Mouse (Mus musculus) E14TG2a.4 (cell line): Measurements from ENCODE around the gene Tnfrsf11a.

Experiments used
- H3K27me3 ChIP-seq: 2 replicates; pipeline ENCODE4 v1.6.1; 2014; ENCODE audit warnings: low read length, control low read depth; ENCODE audit not compliant: insufficient read depth
- H3K36me3 ChIP-seq: 2 replicates; pipeline ENCODE4 v1.6.1; 2014; ENCODE audit warnings: low read length, control low read depth; ENCODE audit not compliant: insufficient read depth
- H3K4me1 ChIP-seq: replicated peaks from 2 replicates; pipeline ENCODE4 v1.6.1; 2014; ENCODE audit warnings: low read depth, low read length, control low read depth
- H3K4me3 ChIP-seq: replicated peaks from 2 replicates; pipeline ENCODE4 v1.5.1; 2014; ENCODE audit warnings: mild to moderate bottlenecking, low read length
- H3K9me3 ChIP-seq: 2 replicates; pipeline ENCODE4 v1.6.1; 2014; ENCODE audit warnings: low read length, control low read depth
- CTCF ChIP-seq: conservative IDR thresholded peaks from 2 replicates; pipeline ENCODE4 v1.5.1; 2014; ENCODE audit warnings: low read length
- NANOG ChIP-seq: IDR thresholded peaks from 2 replicates; pipeline ENCODE4 v1.6.1; 2014; ENCODE audit warnings: borderline replicate concordance, low read length, mixed read lengths
- POU5F1 ChIP-seq: IDR thresholded peaks from 2 replicates; pipeline ENCODE4 v1.6.1; 2014; ENCODE audit warnings: low read length, borderline replicate concordance

The Tnfrsf11a gene

DNA sequence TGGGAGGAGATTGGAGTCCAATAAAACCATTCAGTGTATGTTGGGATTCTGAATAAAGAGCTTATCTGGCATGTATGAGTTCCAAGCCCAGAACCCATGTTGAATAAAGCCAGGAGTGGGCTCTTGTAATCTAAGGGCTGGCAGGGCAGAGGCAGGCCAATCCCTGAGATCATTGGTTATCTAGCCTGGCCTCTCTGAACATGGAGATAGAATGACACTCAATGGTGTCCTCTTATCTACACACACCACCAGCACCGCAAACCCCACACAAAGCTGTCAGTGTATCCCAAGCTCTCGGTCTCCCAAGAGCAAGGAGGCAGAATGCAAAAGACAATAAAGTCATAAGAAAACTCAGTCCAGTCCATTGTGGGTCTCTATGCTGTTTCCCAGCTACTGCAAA lies 70.8 kb downstream of the Tnfrsf11a start:
- Histone ChIP-seq H3K36me3 (no peaks in the 10 kb centered on the region), H3K27me3 (no peaks in the 10 kb centered on the region), H3K4me3 (no peak overlapping the region), H3K9me3 (no peaks in the 10 kb centered on the region), H3K4me1 (no peaks in the 10 kb centered on the region)
- no peak for TF ChIP-seq POU5F1
- TF ChIP-seq CTCF: no peak
- TF ChIP-seq NANOG: no peak

DNA sequence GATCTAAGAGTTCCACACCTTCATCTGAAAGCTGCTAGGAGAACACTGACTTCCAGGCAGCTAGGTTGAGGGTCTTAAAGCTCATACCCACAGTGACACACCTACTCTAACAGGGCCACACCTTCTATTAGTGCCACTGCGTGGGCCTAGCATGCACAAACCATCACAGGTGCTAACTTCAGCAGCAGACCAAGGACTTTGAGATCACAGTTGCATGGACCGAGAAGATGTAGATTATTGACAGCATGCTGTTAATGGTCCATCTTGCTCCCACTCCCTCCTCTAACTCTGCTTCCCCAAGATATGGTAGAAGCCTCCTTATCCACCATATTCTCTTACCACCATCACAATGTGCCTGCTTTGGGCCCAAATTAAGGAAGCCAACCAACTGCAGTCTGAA lies 79.2 kb downstream of the Tnfrsf11a start:
- Histone ChIP-seq H3K4me3 (no peak overlapping the region), H3K4me1 (no peaks in the 10 kb centered on the region), H3K27me3 (no peaks in the 10 kb centered on the region), H3K36me3 (no peaks in the 10 kb centered on the region), H3K9me3 (no peaks in the 10 kb centered on the region)
- no peak for TF ChIP-seq POU5F1
- TF ChIP-seq NANOG: no peak
- TF ChIP-seq CTCF: no peak

DNA sequence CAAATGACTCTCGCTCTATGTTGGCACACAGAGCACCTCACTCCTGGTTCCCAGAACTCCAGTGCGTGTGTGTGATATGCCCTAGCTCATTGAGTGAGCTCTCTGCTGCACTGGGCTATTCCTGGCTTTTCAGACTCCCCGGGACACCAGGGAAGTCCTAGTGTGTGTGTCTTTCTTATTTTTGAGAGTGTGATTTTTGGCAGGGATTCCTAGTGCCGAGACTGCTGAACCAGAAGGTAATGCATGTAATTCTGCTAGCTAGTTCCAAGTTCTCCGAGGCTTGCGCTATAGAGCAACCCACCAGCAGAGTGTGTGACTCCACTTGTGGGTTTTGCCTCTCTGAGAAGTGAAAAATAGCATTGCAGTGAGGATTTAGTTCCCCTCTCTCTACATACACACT lies 96.1 kb downstream of the Tnfrsf11a start:
- Histone ChIP-seq H3K4me3 (no peak overlapping the region), H3K36me3 (no peaks in the 10 kb centered on the region), H3K9me3 (no peaks in the 10 kb centered on the region), H3K4me1 (peaks cover 8% of the 10 kb centered on the region; the same call in 1 of the 2 replicates), H3K27me3 (peaks cover 12% of the 10 kb centered on the region)
- TF ChIP-seq POU5F1: no peak
- TF ChIP-seq NANOG: no peak
- TF ChIP-seq CTCF: no peak

DNA sequence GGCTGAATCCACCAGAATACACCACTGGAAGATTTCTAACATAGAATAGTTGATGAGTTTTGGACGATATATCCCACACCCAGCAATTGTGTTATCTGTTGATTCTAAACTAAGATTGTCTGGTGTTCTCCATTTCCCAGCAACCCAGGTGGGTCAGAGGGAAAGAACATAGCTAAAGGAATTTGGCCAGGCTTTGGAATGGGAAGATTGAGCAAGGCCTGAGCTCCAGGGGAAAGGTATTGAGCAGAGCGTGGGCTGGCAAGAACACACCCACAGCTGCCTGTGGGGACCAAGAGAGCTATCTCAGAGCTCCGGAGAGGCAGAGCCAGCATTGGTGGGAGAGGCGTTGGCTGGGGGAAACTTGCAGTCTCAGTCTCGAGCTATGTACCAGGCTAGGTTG lies 97.3 kb downstream of the Tnfrsf11a start:
- no peaks in the 10 kb centered on the region for H3K9me3 ChIP-seq
- TF ChIP-seq NANOG (no peak), CTCF (no peak), POU5F1 (no peak)
- H3K27me3 ChIP-seq: peaks cover 12% of the 10 kb centered on the region
- no peak overlapping the region for H3K4me3 ChIP-seq
- H3K36me3 ChIP-seq: no peaks in the 10 kb centered on the region
- H3K4me1 ChIP-seq: peaks cover 8% of the 10 kb centered on the region; the same call in 1 of the 2 replicates

DNA sequence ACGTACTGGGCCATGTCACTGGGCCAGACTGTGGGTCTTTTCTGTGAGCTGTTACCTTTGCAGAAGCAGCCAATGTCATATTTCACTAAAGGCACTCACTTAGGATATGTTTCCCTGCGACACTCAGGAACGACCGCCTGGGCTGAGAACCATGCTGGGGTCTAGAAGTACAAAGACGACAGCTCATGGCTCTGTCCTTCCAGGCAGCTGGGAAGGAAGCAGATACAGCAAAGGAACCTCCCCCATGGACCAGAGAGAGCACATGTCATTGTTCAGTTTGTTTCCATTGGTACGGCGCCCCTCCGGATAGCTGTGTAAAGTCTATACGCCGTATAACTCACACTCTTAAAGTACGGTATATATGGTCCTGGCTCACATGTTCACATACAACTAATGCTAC lies 97.9 kb downstream of the Tnfrsf11a start:
- Histone ChIP-seq H3K27me3 (peaks cover 15% of the 10 kb centered on the region), H3K36me3 (no peaks in the 10 kb centered on the region), H3K4me3 (no peak overlapping the region), H3K9me3 (no peaks in the 10 kb centered on the region), H3K4me1 (peaks cover 8% of the 10 kb centered on the region; the same call in 1 of the 2 replicates)
- TF ChIP-seq CTCF (no peak), NANOG (no peak), POU5F1 (no peak)

DNA sequence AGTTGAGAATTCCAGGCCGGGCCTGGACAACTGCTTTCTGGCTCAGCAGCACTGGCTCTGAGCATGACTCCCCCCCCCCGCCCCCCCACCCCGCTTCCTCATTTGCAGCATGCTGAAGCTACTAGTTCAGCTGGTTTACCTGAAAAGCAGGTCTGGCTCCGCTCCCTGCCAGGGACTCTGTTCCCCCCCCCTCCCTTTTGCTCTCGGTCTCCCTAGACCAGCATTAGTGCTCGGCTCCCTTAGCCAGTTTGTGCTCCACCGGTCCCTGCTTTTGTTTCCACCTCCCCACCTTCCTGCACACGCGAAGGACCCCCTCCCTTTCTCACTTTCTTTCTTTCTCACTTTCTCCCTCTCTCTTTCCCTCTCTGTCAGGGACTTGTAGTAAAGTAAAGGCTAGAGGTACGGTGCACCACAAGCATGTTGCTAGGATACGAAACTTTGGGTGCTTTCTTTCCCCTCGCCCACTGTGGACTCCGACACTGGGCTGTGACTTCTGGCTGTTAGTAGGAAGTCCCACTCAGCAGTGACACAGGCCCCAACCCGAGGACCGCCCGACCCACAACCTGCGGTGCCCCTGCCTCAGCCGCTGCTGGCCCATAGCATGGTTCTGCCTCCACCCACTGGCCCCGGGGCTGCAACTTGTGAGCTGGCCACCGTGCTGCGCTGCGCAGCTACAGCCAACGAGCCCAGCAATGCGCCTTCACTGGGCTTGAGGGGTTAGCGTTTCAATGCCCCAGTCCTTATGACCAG lies 100.2 kb downstream of the Tnfrsf11a start:
- Histone ChIP-seq H3K27me3 (peaks cover 15% of the 10 kb centered on the region), H3K4me1 (peaks cover 8% of the 10 kb centered on the region; the same call in 1 of the 2 replicates), H3K9me3 (no peaks in the 10 kb centered on the region), H3K4me3 (peak overlapping the region; percentile 60), H3K36me3 (no peaks in the 10 kb centered on the region)
- TF ChIP-seq NANOG (no peak), CTCF (no peak), POU5F1 (no peak)

DNA sequence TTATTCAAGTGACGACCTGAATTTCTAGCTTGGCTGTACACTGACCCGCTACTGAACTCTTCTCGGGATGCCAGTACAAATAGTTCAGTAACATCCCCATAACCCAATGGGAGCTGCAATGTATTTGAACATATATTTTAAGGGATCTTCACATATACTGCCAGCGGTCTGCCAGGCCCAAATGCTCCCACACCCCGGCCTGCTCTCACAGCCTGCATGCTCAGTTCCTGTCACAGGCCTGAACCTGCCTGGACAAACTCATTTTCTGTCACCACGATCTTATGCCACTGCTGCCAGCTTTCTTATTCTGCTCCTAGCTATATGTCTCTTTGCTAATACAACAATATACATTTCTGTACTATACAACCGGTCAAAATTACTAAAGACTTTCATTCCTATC lies 100.9 kb downstream of the Tnfrsf11a start:
- no peak overlapping the region for H3K4me3 ChIP-seq
- no peaks in the 10 kb centered on the region for H3K36me3 ChIP-seq
- no peak for TF ChIP-seq NANOG
- TF ChIP-seq CTCF: no peak
- no peak for TF ChIP-seq POU5F1
- H3K27me3 ChIP-seq: peaks cover 15% of the 10 kb centered on the region
- H3K9me3 ChIP-seq: no peaks in the 10 kb centered on the region
- peaks cover 8% of the 10 kb centered on the region; the same call in 1 of the 2 replicates for H3K4me1 ChIP-seq

DNA sequence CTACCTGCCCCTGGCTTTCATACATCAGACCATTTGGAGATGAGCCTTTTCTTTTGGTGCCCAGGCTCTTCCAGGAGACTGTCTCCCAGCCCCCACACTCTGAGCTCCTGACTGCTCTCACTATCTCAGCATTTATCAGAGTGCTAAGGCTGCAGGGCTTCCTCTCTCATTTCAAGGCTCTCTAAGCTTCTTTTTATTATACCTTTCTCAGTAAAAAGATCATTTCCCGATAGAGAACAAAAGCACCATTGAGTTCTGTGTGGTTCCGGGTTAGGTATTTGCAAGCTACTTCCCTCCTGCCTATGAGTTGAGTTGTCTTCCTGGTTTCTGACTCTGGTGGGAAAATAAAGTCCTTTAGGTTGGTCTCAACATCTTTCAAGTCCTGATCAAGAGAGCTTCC lies 103.0 kb downstream of the Tnfrsf11a start:
- Histone ChIP-seq H3K36me3 (no peaks in the 10 kb centered on the region), H3K27me3 (peaks cover 15% of the 10 kb centered on the region), H3K9me3 (no peaks in the 10 kb centered on the region), H3K4me1 (peaks cover 8% of the 10 kb centered on the region; the same call in 1 of the 2 replicates), H3K4me3 (no peak overlapping the region)
- TF ChIP-seq POU5F1 (no peak), NANOG (no peak), CTCF (no peak)

DNA sequence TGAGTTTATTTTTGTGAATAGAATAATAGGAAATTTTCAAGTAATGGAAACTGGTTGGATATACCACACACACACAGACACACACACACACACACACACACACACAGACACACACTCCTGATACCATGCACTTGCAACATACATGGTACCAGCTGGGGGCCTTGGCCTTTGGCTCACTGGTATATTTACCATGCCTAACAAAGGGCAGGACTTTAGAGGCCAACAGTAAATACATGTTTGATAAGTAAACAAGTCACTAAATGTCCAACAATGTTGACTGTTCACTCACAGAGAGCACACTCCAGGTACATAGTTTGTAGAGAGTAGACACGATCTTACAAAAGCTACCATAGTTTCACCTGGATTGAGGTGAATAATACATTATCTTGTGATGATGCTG lies 104.6 kb downstream of the Tnfrsf11a start:
- H3K9me3 ChIP-seq: no peaks in the 10 kb centered on the region
- peaks cover 8% of the 10 kb centered on the region; the same call in 1 of the 2 replicates for H3K4me1 ChIP-seq
- no peak for TF ChIP-seq POU5F1
- TF ChIP-seq NANOG: no peak
- no peak for TF ChIP-seq CTCF
- H3K4me3 ChIP-seq: no peak overlapping the region
- H3K36me3 ChIP-seq: no peaks in the 10 kb centered on the region
- peaks cover 8% of the 10 kb centered on the region; the same call in 1 of the 2 replicates for H3K27me3 ChIP-seq
